Mouse (Mus musculus) right cerebral cortex, adult 18-20 months (tissue): ENCODE measurements around the gene Grik4.

Source experiments
- DNase-seq: peaks from one replicate; pipeline ENCODE4 v3.0.0; 2022; ENCODE audit warnings: mixed read lengths

Gene Grik4

DNA sequence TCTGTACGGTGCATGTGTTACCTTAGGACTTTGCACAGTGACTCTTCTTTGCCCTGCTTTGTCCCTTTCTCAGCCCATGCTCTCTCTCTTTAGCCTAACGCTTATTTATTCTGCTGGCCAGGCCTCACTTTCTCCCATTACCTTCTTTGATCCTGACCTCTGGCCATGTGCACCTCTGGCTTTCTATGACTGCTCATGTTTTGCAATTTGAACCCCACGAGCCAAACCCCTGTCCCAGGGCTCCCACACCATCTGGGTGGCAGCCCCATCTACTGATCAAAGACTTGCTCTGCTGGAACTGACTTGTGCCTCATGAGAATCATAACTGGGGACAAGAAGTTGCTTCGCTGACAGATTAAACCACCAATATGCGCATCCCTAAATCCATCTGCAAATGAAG is 294.4 kb downstream of the Grik4 start:
- no peak for DNase-seq

DNA sequence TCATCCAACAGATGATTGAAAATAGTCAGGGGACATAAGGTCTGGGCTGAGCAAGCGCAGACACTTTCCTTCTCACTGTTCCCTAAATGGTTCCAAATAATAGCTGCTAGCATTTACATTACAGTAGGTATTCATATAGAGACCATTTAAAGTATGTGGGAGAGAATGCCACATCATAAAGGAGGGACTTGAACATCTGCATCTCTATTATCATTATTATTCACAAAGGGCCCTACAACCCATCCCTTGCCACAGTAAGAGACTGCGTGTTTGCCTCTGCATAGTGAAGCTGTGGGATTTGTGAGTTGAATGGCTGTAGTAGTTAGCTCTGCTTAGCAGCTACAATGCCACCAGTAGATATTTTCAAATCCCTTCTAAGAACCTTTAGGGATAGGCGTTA is 296.2 kb downstream of the Grik4 start:
- DNase-seq = no peak

DNA sequence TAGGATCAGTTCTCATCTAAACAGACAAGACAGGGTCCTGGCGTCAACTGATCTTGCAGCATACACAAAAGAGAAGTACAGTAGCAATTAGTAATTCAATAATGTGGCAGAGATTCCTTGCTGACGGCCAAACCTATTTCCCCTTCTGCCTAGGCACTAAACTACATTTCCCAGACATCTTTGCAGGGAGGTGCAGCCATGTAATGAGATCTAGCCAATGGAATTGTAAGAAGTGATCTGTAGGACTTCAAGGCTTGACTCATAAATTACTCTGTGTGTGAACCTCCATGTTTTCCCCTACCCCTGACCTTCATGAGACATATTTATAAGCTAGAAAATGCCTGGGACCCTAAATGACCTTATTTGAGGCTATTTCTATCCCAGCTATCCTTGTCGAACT is 296.7 kb downstream of the Grik4 start:
- DNase-seq = peak; percentile 15

DNA sequence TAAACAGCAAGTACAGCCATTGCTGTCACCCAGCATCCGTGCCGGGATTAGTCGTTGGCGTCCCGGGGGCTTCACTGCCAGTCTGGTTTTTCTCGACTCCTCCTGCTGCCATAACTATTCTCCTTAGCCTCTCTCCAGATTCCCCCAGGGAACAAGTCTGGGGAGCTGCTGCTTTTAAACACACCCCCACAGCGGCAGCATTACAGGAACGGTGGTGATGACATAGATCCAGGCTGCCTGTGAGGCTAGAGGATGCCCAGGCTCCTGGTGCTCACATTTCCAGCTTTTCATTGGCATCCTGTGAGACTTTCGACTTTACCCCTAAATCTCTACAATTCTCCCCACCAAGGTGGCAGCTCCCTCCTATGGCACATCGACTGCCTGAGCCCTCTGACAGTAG is 297.5 kb downstream of the Grik4 start:
- peak; percentile 41 for DNase-seq

DNA sequence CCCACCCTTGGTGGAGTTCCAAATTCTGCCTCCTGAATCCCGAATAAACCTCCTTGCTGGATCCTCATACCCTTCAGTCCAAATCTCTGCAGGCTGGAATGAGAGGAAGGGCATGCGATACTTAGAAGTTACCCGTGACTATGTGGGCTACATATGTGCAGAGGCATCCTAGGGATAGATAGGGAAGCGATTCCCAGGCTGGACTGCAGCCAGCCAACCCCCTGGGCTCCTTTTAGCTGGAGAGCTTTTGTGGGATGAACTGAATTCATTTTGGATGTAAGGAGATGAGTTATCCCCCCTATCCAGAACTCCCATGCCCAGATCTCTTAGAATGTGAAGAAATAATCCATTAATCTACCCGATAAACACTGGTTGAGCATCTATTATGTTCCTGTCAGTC is 299.1 kb downstream of the Grik4 start:
- DNase-seq = no peak

DNA sequence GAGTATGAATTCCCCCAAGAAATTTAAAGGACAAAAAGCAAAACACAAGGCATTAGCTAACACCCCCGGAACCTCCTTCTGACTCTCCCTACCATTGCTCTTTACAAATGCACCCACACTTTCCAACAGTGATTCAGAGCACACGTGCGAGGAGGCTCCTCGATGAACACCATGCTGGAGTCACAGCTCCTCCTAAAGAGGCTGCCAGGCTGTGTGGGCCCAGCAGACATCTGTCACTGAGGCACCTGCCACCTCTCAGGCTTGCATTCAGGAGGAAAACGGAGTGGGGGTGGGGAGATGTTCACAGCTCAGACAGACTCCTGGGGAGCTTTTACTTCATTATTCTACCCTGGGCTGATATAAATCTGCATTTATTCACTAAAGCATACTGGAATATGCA is 301.5 kb downstream of the Grik4 start:
- peak; percentile 91 for DNase-seq

GRCm38 (mm10) chr9:42641550-42642117 is 302.7 kb downstream of the Grik4 start:
- DNase-seq = no peak

DNA sequence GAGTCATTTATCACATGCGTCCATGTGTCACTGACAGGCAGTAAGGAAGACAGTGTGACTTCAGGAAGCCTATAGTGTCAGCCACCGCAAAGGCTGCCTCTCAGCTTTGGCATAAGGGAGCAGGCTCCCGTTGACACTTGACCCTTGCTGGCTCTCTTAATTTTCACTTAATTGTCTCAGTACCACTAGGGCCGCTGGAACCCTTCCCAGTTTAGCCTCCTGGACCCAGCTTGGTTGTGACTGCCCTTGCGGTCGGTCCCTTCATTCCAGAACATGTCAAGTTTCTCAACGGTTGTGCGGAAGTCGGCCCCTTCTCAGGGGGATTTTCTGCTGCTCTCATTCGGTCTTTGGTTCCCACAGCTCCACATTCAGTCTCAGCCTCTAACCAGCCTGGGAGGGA is 307.8 kb downstream of the Grik4 start:
- DNase-seq = no peak

GRCm38 (mm10) chr9:42631479-42631878 is 312.8 kb downstream of the Grik4 start:
- DNase-seq = no peak

DNA sequence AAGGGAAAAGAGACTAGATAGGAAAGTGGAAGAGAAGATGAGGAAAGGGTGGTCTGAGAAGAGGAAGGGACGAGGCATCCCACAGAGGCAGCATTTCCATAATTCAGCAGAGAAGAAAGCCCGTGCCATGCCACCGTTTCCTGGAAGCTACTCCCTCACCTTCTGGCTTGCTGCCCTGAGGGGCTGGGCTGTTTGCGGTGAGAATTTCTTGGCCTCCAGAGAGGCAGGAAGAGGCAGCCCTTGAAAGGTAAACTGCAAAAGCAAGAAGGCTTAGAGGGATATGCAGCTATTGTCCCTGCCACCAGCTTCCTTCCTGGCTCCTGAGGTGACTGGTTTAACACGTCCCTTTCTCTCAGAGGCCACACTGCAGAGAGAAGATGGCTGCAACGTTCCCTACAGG is 316.7 kb downstream of the Grik4 start:
- DNase-seq = no peak

DNA sequence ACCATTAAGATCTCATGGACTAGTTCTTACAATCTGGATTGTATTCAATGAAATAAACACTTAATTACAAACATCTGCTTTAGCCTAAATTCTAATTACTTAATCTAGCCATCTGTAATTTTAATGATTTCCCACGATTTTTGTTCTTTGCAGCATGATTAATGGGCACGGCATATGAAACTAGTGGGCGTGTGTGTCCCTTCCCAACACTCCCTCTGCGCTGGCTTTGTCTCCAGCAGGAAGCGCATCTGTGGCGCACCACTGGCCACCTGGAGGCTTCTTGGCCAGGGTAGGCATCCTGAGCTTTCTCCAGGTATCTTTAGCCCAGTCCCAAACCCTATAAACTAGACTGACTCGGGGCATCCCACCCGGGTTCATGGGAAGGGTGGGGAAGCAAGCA is 317.1 kb downstream of the Grik4 start:
- no peak for DNase-seq

DNA sequence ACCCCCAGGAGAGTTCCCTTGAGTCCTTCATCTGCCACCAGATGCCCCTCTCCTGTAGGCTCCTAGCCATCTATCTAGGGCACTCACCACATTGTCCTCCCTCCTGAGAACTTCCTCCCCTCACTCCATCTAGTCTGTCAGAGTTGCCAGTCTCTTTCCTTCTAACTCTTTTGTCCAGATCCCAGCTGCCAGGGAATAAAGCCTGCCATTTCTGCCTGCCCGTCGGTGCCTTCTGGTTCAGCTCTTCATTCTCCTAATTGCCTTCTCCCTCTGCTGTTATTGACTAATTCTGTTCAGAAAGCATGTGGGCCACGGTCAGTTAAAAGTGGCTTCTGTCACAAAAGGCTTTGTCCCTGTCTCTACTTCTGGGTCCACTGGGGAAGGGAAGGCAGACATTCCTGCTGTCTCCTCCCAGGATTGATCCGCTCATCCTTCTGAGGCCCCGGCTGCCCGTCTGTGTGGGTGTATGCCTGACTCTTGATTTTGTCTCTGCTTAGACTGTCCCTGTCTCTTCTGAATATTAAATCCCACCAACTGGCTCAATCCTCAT is 318.0 kb downstream of the Grik4 start:
- DNase-seq = no peak

DNA sequence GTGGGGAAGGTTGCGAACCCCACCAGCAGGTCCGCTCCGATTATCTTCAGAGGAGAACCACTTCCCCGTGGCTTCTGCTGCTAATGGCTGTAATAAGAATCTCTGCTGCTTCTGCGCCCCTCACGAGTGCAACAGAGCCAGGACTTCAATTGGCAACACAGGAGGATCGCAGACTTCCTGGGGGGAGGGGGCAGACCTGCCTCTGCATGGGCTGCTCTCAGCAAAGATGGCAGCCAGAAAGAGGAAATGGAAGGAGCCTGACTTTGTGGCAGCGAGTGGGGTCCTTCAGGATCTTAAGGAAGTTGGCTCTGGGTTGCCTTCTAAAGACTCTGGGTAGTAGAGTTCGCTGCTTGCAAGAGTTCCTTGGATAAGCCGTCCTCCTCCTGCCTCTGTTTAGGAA is 329.9 kb downstream of the Grik4 start:
- no peak for DNase-seq

- DNase-seq = no peak
Measured at GRCm38 (mm10) chr9:42613827-42614226, 330.5 kb downstream of the Grik4 start.

DNA sequence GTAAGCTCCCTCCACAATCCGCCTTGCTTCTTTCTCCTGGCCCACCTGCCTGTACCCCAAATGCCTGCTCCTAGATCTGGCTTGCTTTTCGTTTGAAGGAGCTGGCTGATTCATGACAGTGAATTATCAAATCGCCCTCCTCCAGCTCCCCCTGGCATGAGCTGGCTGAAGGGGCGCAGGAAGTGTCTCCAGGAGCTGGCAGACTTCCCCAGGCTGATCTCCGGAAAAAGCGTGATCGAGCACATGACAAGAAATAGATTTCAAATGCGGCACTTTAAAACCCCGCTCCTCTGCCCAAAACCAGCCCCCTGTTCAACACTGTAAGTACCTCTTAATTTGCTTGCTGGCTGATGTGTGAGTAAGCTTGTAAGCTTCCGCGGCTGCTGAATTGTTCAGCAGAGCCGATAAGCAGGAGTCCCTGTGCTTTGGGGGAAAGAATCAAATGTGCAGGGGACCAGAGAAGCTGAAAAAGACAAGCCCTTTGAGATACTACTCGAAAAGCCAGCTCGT is 331.8 kb downstream of the Grik4 start:
- DNase-seq = no peak

GRCm38 (mm10) chr9:42601445-42601844 is 342.8 kb downstream of the Grik4 start:
- DNase-seq = no peak

GRCm38 (mm10) chr9:42597525-42597924 is 346.8 kb downstream of the Grik4 start:
- DNase-seq = no peak

DNA sequence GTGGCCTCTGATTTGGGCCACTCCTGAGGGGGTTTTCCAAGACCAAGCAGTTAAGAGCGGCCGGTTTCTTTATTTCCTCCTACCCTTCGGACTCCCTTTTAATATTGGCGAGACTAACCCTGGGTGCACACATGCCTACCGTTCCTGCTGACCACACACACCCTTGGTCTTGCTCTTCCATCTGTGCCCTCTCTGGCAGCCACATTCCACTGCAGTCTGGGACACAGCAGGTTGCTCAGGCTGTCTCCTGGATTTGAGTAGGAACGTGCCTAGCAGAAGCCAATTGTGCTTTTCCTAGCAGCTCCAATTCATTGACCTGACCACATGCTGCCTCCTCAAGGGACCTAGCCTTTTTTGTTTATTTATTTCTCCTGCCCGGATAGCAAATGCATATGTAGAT is 365.8 kb downstream of the Grik4 start:
- DNase-seq = no peak

DNA sequence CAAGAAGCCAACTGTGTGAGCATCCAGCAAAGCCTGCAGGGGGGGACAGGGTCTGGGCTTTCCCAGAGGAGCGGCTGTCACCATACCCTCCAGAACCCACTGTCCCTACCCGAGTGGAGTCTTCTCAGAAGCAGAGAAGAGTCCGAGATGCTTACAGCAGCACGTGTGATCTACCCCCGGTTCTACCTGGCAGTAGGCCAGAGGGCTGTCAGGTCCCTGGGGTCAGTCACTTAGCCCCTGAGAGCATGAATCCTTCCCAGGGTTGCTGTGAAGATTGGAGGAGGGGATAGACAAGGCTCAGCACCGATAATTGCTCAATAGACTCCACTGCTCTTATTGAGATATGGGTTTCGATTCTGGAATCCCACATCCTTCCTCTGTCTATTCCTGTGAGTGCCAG is 366.2 kb downstream of the Grik4 start:
- DNase-seq = no peak

GRCm38 (mm10) chr9:42573616-42574350 is 370.5 kb downstream of the Grik4 start:
- DNase-seq = peak; percentile 53

- peak; percentile 68 for DNase-seq
Measured at GRCm38 (mm10) chr9:42573180-42573579, 371.1 kb downstream of the Grik4 start.

DNA sequence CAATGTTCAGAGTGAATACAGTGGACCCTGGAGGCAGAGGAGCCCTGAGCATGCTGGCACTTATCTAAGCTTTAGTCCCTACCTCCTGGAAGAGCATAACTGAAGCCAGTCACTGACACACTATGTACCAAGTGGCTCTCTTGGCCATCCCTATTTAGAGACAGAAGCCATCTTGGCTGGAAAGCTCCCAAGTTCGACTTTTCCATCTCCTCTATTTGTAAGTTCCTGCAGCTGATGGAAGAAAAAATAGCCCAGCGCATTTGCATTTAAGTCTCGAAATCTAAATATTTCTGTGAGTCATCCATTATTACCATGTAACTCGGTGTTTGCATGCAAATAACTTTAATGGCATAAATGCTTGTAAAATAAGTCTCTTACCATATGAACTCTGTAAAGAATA is 378.4 kb downstream of the Grik4 start:
- DNase-seq = peak; percentile 49

DNA sequence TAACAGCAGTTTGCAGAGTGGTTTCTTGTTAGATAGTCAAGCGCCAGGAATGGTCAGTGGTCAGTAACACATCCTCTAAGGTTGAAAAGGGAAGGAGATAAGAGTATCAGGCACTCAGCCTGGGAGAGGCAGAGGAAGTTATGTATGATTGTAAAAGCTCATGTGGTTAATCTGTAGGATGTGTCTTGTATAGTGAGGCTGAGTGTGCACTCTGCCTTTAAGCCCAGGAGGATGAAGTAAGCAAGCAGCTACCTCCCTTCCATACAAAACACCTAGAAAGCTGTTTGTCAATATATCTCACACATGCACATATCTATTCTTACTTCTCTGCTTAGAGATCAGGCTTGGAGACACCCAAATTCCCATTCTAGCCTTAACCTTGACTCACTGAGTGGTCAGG is 389.1 kb downstream of the Grik4 start:
- DNase-seq = no peak

- DNase-seq = peak; percentile 73
Measured at GRCm38 (mm10) chr9:42550116-42550515, 394.2 kb downstream of the Grik4 start.
